Mouse (Mus musculus) adipocyte (in vitro differentiated cells): ENCODE measurements at regions not wholly inside any gene's neighbourhood (a gene's known extent, or its start where the extent isn't known, plus 50 kb on each side); places are given as distances from the start of the nearest gene placed in this dataset.
A peak's percentile ranks its signal among the peaks of the same experiment; 100 is the strongest.
"Not testable (repeated sequence)": the region's sequence is repeated elsewhere in the genome, so short reads cannot be mapped to it uniquely, and the experiment has no call there.

Source experiments
- DNase-seq: peaks from one replicate; pipeline ENCODE4 v3.0.0-alpha.2; 2016; ENCODE audit warnings: low spot score

GRCm38 (mm10) chr4:22131751-22132736 is 200.9 kb downstream of the Faxc start:
- peak; percentile 61 for DNase-seq

DNA sequence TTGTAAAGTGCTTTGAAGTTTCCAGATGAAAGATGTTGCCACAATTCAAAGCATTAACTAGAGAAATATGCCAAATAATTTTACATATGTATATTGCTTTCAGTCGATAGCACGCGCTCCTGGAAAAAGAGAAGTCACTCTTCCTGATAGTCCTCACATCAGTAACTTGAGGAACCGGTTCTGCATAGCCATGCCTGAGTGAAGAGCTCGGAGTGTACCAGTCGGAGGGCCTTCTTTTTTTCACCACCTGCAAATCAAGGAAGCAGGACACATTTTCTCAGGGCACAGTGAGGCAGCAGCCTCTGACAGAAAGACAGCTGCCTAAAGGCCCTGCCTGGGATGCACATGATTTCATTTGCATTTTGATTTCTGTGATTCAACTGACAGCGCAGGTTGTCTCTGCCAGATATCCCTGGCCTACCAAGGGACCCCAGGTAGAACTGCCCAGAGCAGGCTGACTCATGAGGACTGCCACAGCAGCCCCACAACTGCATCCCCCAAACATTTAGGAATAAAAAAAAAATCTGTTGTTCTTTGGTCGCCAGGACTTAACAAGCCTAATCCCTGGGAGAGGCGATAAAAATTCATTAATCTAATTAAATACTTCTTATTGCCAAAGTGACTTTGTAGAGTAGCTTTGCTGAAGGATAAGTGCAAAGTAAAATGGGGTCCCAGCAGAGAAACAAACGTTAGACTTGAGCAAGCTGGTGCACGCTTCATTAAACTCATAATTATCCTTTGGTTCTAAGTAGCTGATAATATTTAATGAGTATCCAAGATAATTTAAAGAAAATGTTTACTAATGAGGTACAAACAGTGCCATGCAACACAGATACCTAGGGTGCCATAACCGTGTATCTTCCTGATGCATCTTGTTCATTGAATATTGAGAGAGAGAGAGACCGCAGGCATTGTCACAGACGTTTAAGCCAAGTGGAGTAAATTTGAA is 202.7 kb downstream of the Faxc start:
- DNase-seq, result no peak

DNA sequence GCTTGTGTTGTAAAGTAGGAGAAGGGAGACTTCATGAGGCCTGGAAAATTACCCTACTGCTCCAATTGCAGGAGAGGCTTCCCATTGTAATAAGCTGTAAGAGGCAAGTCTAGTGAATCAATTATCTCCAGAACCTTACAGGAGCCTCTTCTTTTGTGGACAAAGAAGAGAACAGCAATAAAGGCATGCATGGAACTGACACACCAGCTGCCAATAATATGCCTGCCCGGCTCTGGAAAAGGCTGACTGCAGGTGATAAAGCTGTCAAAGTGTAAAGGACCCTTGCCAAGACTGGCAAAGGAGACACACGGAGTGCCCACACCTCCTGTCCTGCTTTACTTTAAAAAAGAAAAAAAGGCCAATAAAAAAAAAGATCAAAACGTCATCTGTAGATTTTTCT is 209.0 kb downstream of the Faxc start:
- DNase-seq, result no peak

- DNase-seq, result no peak
Measured at GRCm38 (mm10) chr4:22143546-22143945, 212.4 kb downstream of the Faxc start.

- DNase-seq, result not testable (repeated sequence)
Measured at GRCm38 (mm10) chr4:22144834-22145233, 212.5 kb upstream of the Fbxl4 start.

DNA sequence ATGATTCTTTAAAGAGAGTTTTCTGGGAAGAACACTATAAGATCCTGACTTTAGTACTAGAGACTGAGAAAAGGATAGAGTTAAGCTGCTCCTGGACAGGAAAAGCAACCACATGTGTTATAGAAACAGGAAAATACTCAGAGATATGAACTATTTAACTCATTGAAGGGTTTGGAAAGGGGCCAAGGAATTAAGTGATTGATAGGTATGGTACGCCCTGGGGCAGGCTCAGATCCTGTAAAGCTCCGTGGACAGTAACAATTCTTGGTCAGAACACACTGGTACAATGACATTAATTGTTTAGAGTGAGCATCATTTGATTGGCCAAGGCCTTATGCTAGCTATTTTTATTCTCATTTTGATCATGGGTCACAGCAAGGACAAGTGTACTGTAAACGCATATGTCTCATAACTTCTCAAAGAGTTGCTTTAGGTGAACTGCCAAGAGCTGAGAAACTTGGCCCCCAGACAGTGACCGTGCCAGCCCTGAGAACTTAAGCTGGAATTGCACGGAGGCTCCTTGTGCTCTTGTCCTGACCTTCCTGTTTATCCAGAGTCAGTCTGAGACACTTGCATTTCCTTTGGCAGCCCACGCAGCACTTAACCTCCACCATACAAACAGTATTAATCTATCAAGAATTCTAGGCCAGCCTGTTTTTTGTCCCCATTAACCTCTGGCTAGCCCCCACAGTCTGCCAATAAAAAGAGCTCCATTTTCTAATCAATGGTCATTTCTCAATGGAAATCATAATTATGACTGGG is 210.5 kb upstream of the Fbxl4 start:
- no peak for DNase-seq

DNA sequence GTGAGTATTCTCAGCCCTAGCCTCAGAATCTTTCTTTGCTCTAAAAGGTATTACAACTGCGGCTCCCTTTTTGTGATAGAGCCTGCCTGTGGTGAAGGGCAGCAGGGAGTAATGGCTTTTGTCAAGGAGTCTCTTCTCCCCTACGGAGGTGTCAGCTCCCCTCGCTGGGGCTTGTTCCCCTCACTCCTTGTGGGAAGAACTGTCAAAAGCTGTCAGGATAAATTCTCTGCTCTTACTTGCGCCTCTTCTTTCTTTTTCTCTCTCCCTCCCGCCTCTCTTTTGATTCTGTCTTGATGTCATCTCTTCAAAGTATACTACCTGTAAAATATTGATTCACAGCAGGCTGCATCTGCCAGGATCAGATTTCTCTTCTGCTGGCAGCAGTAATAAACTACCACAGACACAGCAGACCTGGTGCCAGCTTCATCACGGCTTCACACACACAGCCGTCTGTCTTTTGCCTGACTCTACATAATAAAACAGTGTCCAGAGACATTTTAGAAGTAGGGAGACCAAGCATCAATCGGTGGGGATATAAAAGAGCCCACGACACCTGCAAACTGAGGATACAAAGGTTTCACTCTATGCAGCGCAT is 205.3 kb upstream of the Fbxl4 start:
- DNase-seq, result no peak

DNA sequence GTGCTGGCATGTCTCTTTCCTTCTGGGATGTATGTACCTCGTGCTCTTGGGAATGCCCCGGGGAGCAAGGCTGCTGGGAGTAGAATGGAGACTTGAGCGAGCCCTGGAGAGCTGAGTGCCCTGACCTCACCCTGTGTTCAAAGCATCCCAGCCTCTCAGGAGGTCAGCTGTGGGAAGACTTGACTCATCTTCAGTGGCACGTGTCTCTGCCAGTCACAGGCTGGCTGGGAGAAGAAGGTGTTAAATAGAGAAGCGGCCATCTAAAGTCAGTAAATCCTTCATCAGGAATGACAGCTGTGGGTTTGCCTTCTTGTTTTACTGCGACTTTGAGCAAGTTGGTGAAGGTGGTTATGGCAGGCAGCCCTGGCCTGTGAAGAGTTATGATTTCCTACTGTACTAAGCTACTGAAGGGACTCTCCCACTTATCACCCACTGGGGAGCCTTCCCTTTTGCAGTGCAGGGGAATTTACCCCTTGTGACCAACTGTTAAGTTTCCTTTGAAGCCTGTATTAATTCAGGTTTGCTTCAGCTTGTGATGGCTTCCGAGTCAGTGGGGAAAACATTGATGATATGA is 204.3 kb upstream of the Fbxl4 start:
- no peak for DNase-seq

DNA sequence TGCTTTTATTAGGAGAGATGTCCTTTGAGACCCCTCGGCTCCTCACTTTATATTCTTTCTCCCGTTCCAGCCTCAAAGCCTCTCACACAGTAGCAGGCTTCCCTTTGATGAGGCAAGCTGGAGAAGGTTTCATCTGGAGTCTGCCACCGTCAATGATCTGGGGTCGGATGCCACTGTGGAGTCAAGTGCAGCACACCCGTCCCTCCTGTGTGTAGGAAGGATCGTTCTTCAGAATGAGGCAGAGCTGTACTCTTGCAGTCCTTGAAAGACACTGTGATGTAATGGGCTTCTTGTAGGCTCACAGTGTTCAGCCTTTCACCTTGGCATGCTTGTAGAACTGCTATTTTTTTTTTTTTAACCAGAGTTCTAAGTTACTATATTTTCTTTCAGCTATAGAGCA is 203.7 kb upstream of the Fbxl4 start:
- DNase-seq, result no peak

DNA sequence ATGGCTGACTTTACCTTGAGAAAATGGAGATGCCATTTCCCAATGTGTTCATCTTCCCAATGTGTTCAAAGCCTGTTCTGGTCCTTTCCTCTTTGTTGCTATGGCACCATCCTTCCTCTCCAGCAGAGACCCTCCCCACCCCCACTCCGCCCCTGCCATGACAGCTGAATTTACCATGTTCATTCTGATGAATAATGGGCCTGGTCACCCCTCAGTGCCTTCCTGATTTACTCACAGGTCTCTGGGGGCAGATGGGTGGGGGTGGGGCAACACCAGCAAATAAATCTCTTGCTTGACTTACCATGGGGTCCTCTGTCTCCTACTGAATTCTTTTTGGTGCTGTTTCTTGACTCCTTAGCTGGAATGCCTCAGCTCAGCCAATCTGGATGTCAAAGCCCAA is 170.9 kb upstream of the Fbxl4 start:
- DNase-seq, result no peak

GRCm38 (mm10) chr4:22188141-22189006 is 169.0 kb upstream of the Fbxl4 start:
- DNase-seq, result no peak

- DNase-seq, result no peak
Measured at GRCm38 (mm10) chr4:22196501-22196900, 160.8 kb upstream of the Fbxl4 start.

DNA sequence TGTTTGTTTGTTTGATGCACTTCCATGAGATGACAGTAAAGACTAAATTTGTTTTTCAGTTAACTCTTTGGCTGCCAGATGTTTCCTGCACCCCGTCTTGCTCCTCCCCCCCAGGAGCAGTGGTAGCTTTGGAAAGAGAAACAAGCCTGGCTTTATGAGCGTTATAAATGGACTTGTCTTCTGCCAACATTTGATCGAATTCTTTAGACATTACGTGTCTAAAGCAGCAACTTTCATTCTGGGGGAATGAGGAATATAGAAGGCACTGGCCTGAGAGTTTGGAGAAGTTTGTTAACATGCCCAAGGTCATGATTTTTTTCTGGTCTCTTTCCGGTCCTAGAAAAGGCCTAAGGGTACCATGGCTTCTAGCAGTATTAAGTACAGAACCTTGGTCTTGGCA is 148.8 kb upstream of the Fbxl4 start:
- no peak for DNase-seq

GRCm38 (mm10) chr4:22237640-22238039 is 119.7 kb upstream of the Fbxl4 start:
- DNase-seq, result peak; percentile 3

- not testable (repeated sequence) for DNase-seq
Measured at GRCm38 (mm10) chr4:22250276-22250675, 107.1 kb upstream of the Fbxl4 start.

GRCm38 (mm10) chr4:22263903-22264302 is 93.4 kb upstream of the Fbxl4 start:
- no peak for DNase-seq

- DNase-seq, result no peak
Measured at GRCm38 (mm10) chr4:22269064-22269463, 88.3 kb upstream of the Fbxl4 start.

DNA sequence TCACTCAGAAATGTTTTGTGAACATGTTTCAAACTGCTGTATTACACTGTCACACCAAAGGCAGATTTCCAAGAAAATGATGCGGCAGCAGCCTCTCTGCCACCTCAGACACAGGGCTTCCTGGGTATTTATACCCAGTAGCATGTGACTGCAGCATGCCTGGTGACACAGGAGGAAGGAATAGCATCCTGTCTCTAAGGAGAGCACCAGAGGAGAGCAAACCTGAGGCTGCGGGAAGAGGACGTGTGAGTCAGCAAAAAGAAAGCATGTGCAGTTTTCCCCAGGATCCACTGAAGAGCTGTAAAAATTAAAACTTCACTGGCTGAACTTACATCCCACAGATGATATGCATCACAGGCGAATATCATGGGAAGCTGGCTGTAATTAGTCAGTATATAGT is 83.2 kb upstream of the Fbxl4 start:
- peak; percentile 45 for DNase-seq

DNA sequence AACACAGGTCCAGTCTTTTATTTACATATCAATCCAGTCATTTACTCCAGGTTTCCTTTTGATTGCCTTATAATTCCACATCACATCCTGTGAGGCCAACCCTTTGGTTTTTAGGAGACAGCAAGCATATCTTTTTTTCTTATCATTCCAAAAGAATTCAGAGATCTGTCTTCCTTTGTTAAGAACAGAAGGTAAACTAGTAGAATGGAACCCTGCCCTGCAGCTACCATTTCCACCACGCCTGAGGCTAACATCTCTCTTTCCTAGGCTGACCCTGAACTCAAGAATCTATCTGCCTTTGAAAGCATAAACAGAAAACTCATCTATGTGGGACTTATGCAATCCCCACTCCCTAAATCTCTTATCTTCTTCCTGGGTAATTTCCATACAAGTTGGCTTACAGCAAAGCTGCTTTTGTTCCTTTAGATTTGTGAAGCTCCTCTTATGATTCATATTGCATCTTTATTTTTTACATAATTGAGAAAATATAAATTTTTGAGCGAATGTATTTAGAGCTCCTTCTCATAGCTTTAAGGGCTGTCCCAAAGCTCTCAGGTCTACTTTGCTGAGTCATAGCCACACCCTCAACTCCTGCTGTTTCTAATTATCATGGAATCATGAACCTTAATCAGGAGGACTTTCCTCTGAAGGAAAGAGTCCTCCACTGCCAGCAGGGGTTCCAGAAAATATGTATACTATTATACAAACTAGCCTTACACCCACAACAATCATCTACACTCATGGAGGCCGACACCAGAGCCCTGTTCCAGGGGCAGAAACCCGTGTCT is 74.6 kb upstream of the Fbxl4 start:
- DNase-seq, result no peak
